ENCODE assay signal across 10 mouse cellular contexts in genomic region chr3:38849077-38849476, GRCm38 (mm10).
"Had no signal": no experiment of that assay in that cellular context is flagged by ENCODE, and none has a peak within 500 bp of the region (broad histone marks: within the 10 kb centered on the region; RNA-seq: fewer than 3 reads in every experiment).

No protein-coding gene starts in this region.

- H3K36me3 ChIP-seq: kidney, embryonic 15.5 days; limb, embryonic 12.5 days; limb, embryonic 15.5 days had no signal

- ATAC-seq: liver, postnatal 0 days had no signal

- H3K4me2 ChIP-seq: kidney, embryonic 15.5 days; limb, embryonic 12.5 days; limb, embryonic 15.5 days; liver, embryonic 11.5 days; lung, embryonic 14.5 days had no signal

- H3K27ac ChIP-seq: kidney, embryonic 15.5 days; left cerebral cortex, adult 2 months; limb, embryonic 12.5 days; limb, embryonic 15.5 days; liver, embryonic 14.5 days; macrophage; stomach, postnatal 0 days had no signal

- H3K4me3 ChIP-seq: kidney, embryonic 15.5 days; left cerebral cortex, adult 2 months; limb, embryonic 12.5 days; limb, embryonic 15.5 days had no signal

- H3K9me3 ChIP-seq: kidney, embryonic 15.5 days; limb, embryonic 12.5 days; limb, embryonic 15.5 days had no signal

- H3K9ac ChIP-seq: kidney, embryonic 15.5 days; limb, embryonic 12.5 days; limb, embryonic 15.5 days; liver, embryonic 14.5 days; liver, postnatal 0 days; lung, embryonic 14.5 days had no signal

- H3K27me3 ChIP-seq: kidney, embryonic 15.5 days; limb, embryonic 12.5 days; limb, embryonic 15.5 days had no signal
